Mouse (Mus musculus) liver, adult 2 months (tissue): ENCODE data around the gene Brms1l. TPM values are rescaled to one million over a fixed set of nuclear protein-coding genes. Genes with fewer than 3 reads are reported as not detected.
A peak's percentile ranks its signal among the peaks of the same experiment; 100 is the strongest.

Source experiments
- DNase-seq: peaks from one replicate; pipeline ENCODE4 v3.0.0-alpha.2; 2011; ENCODE audit warnings: low read depth, low spot score; ENCODE audit errors: extremely low read depth
- H3K27ac ChIP-seq: fragments of 200-500 bp; replicated peaks from 2 replicates; pipeline ENCODE4 v1.5.1; 2012; ENCODE audit warnings: low read depth, mild to moderate bottlenecking, control low read depth, inconsistent platforms, low read length; ENCODE audit not compliant: insufficient read depth
- H3K27me3 ChIP-seq: fragments of 200-500 bp; 2 replicates; pipeline ENCODE4 v1.6.1; 2012; ENCODE audit warnings: mild to moderate bottlenecking, moderate library complexity, low read length, inconsistent platforms; ENCODE audit not compliant: control insufficient read depth, insufficient read depth
- H3K36me3 ChIP-seq: fragments of 200-500 bp; 2 replicates; pipeline ENCODE4 v1.6.1; 2012; ENCODE audit warnings: low read length, inconsistent platforms; ENCODE audit not compliant: control insufficient read depth, insufficient read depth
- H3K4me1 ChIP-seq: fragments of 200-500 bp; 2 replicates; pipeline ENCODE4 v1.6.1; 2011; ENCODE audit warnings: low read length; ENCODE audit not compliant: control insufficient read depth, insufficient read depth
- H3K4me3 ChIP-seq: fragments of 200-500 bp; 2 replicates; pipeline ENCODE4 v1.5.1; 2011; ENCODE audit warnings: low read depth, mild to moderate bottlenecking, control low read depth, low read length, moderate library complexity; ENCODE audit not compliant: insufficient read depth
- H3K79me2 ChIP-seq: fragments of 200-500 bp; 2 replicates; pipeline ENCODE4 v1.6.1; 2012; ENCODE audit warnings: inconsistent platforms, mild to moderate bottlenecking, low read length, moderate library complexity; ENCODE audit not compliant: control insufficient read depth, insufficient read depth
- H3K9ac ChIP-seq: fragments of 200-500 bp; 2 replicates; pipeline ENCODE4 v1.6.1; 2012; ENCODE audit warnings: low read depth, mild to moderate bottlenecking, control low read depth, inconsistent platforms, low read length
- CTCF ChIP-seq: fragments of 200-500 bp; IDR thresholded peaks from 2 replicates; pipeline ENCODE4 v1.5.1; 2011; ENCODE audit warnings: low read depth, low read length, control low read depth
- POLR2A ChIP-seq: fragments of 200-500 bp; IDR thresholded peaks from 2 replicates; pipeline ENCODE4 v1.6.1; 2011; ENCODE audit warnings: low read length, control low read depth; ENCODE audit not compliant: insufficient read depth; ENCODE audit errors: extremely low read depth
- WGBS: fragments of 180-500 bp; shearing (Covaris S2); methylation state at CpG from one replicate; pipeline ENCODE4 v1.1.7; 2018; 5-methylcytosine and 5-hydroxymethylcytosine counted together
- polyA plus RNA-seq: library from polyadenylated mRNA; depleted of rRNA; stranded (reverse); fragments of >200 nt; gene quantifications from 2 replicates; pipeline ENCODE4 v1.2.3, GENCODE M21; 2012
- total RNA-seq: library from RNA; depleted of rRNA; stranded (reverse); fragments of >200 nt; gene quantifications from 2 replicates; pipeline ENCODE4 v1.2.3, GENCODE M21; 2014

The Brms1l gene
- total and polyA plus RNA-seq, 2 experiments: 2.6 to 3.1 TPM

DNA sequence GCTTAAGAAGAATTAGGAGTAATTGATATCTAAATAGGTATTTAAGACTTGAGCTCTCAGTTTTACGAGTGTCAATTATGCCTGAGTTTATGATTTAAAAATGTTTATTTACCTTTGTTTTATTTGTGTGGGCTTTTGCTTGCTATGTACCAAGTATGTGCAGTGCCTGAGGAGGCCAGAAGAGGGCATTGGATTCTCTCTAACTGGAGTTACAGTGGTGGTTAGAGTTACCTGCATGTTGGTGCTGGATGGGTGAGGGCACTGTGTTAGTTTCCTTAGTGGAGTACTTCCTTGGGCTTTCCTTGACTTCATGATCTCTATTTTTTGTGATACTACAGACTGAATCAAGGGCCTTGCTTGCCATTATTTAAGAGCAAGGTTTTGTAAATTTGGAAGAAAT is 10.6 kb downstream of the Brms1l start:
- Histone ChIP-seq H3K27me3 (no peaks in the 10 kb centered on the region), H3K4me3 (no peak overlapping the region), H3K9ac (no peak overlapping the region), H3K79me2 (no peaks in the 10 kb centered on the region; the same call in 1 of the 2 replicates), H3K27ac (no peak overlapping the region), H3K4me1 (no peaks in the 10 kb centered on the region), H3K36me3 (peaks cover 13% of the 10 kb centered on the region)
- DNase-seq: peak; percentile 19
- TF ChIP-seq CTCF (no peak), POLR2A (no peak)
- 80% methylated on average over 1 of the region's 1 CpGs for WGBS

DNA sequence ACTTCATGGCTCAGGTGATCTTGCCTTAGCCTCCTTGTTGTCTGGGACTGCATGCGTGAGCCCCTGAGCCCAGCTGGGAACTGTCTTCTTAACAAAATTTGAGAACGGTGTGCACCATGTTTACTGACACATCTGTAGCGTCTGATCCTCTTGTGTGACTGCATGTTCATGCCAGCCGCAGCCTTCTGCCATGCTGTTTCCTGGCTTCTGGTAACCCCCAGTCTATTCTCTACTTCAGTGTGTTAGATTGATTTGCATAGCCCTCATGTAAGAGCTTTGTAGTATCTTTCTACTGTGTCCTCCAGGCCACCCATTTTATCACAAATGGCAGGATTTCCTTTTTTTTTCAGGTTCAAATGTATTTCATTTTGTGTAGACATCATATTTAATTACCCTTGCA is 11.7 kb downstream of the Brms1l start:
- Histone ChIP-seq H3K9ac (no peak overlapping the region), H3K36me3 (peaks cover 16% of the 10 kb centered on the region), H3K27me3 (no peaks in the 10 kb centered on the region), H3K4me3 (no peak overlapping the region), H3K4me1 (no peaks in the 10 kb centered on the region), H3K27ac (no peak overlapping the region), H3K79me2 (no peaks in the 10 kb centered on the region; the same call in 1 of the 2 replicates)
- TF ChIP-seq CTCF (no peak), POLR2A (no peak)
- no peak for DNase-seq
- WGBS: 96% methylated on average over 4 of the region's 4 CpGs

DNA sequence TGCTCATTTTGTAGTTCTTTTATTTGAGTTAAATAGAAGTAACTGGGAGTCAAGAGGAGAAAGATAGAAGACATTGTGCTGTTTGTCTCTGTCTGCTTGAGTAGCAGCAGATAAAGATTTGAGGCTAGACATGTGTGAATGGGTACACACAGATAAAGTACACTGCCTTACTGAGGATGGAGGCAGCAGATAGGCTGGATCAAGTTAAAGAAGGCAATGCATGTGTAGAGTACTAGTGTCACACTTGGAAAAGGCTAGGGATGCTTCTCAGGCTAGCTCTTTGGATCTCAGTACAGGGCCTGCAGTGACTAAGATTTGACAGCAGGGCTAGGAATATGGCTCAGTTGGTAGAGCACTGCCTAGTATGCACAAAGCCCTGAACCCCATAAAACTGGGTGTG is 14.5 kb downstream of the Brms1l start:
- Histone ChIP-seq H3K36me3 (peaks cover 14% of the 10 kb centered on the region), H3K27ac (no peak overlapping the region), H3K27me3 (no peaks in the 10 kb centered on the region), H3K4me3 (no peak overlapping the region), H3K4me1 (no peaks in the 10 kb centered on the region), H3K9ac (no peak overlapping the region), H3K79me2 (no peaks in the 10 kb centered on the region; the same call in 1 of the 2 replicates)
- DNase-seq: no peak
- TF ChIP-seq CTCF: no peak
- no peak for TF ChIP-seq POLR2A

DNA sequence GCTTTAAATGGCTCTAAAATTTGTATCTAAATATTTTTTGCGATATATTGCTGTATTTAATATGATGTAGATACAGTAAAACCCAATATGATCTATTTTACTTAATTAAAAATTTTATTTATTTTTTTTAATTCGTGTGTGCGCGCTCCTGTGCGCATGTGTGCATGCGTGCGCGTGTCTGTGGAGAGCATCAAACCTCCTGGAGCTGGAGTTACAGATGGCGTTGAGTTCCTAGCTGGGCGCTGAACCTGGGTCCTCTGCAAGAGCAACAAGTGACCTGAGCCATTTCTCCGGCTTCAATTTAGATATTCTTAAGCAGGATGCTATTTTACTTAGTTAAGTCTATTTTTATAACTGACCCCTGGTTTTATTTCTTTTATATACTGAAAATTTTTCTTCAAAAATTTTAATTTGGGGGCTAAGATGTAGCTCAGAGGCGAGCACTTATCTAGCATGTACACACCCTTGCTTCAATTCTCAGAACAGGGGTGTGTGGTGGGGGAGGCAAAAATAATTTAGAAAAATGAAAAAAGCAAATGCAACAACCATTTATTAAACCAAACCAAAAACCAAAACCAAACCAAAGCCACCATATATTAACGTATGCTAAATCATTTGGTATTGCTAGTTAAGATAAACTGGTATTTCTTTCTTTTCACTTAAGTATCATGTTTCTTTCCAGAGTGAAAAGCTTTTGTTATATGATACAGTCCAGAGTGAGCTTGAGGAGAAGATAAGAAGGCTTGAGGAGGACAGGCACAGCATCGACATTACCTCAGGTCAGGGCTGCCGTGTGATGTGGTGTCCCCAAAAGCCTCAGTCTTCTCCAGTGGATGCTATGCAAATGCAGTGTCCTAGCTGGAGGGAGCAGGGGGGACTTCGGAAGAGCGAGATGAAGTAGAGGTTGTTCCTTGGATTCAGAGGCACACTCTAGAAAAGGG is 23.6 kb downstream of the Brms1l start:
- Histone ChIP-seq H3K27ac (no peak overlapping the region), H3K4me1 (no peaks in the 10 kb centered on the region), H3K4me3 (no peak overlapping the region), H3K36me3 (peaks cover 8% of the 10 kb centered on the region), H3K27me3 (no peaks in the 10 kb centered on the region), H3K9ac (no peak overlapping the region), H3K79me2 (no peaks in the 10 kb centered on the region)
- DNase-seq: no peak
- WGBS: 96% methylated on average over 17 of the region's 17 CpGs
- TF ChIP-seq POLR2A (no peak), CTCF (no peak)

DNA sequence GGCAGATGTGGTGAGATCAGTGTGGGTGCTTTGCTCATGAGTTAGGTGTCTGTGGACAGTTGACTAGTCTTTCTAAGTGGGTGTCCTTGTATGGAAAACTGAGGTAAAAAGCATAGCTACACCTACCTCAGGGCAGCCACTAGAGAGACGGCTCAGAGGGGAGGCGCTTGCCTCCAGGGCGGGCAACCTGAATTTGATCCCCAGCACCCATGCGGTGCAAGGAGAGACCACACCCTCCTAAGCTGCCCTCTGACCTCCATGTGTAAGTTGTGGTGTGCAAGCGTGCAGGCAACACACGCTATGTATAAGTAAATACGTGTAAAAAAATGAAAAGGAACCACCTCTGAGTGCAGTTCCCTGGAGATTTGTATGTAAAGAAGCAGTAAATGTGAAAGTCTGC is 24.5 kb downstream of the Brms1l start:
- no peak overlapping the region for H3K9ac ChIP-seq

DNA sequence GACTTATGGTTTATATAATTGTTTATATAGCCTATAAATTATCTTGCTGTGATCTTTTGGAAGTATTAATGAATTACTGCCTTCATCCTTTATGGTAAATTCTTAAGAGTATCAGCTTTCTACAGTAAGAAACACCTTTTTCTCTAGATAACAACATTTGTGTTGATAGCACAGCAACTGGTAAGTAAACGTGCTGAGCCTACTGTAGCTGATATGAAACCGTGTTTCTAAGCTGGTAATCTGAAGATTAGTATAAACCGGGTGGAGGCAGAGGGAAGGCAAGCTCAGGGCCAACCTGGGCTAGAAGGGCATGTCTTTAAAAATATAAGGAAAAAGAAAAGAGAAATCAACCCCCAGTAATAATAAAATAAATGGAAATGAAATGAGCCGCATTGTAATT is 31.6 kb downstream of the Brms1l start:
- 90% methylated on average over 4 of the region's 4 CpGs for WGBS
- Histone ChIP-seq H3K79me2 (no peaks in the 10 kb centered on the region), H3K27ac (no peak overlapping the region), H3K36me3 (peaks cover 21% of the 10 kb centered on the region), H3K4me1 (no peaks in the 10 kb centered on the region), H3K4me3 (no peak overlapping the region), H3K27me3 (no peaks in the 10 kb centered on the region), H3K9ac (no peak overlapping the region)
- TF ChIP-seq CTCF (no peak), POLR2A (no peak)
- DNase-seq: no peak

More for the DNA sequence above, 24.5 kb downstream of the Brms1l start:
- Histone ChIP-seq H3K27me3 (no peaks in the 10 kb centered on the region), H3K4me1 (no peaks in the 10 kb centered on the region), H3K4me3 (no peak overlapping the region), H3K36me3 (peaks cover 8% of the 10 kb centered on the region), H3K27ac (no peak overlapping the region), H3K79me2 (no peaks in the 10 kb centered on the region)
- TF ChIP-seq POLR2A (no peak), CTCF (no peak)
- DNase-seq: no peak
- WGBS: 96% methylated on average over 7 of the region's 7 CpGs
